Mouse (Mus musculus): ENCODE measurements around the gene Kif18b. TPM values are rescaled to one million over a fixed set of nuclear protein-coding genes. Genes with fewer than 3 reads are reported as not detected.

The Kif18b gene
- polyA plus RNA-seq, 2 experiments, result 6.3 to 19.7 TPM

DNA sequence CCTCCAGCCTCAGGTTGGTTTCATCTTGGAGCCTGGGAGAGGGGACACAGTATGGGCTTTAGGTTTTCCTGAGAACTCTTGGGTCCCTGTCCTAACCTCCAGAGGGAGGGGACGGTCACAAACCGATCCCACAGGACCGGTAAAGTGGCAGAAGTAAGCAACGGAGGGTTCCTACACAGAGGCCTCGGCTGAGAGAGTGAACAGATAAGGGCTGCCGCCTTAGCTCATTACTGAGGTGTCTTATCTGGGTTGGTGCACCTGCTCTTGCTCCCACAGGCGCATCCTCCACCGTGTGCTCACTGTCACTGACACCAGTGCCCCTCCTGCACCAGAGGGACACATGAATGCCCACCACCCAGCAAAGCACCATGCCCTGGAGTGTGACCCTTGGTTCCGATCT is 29.1 kb downstream of the Kif18b start:
- ATAC-seq (ENCODE audit: insufficient read depth) (peak; percentile 97), DNase-seq (ENCODE audit: low read depth in 3 of 3, low spot score in 3 of 3) (peak; percentile 79 to 83 (median 81))
- whole genome bisulfite sequencing (ENCODE audit: insufficient replicate concordance), result 9% methylated on average over 9 of the region's 9 CpGs
- H3K27ac ChIP-seq, result peak overlapping the region; percentile 96
- H3K4me1 ChIP-seq (replicated peaks; ENCODE audit: control insufficient read depth in 2 of 2, insufficient read depth in 2 of 2, low read length in 1 of 2), result peaks cover 35 to 44% of the 10 kb centered on the region in 2 experiments
- no peaks in the 10 kb centered on the region; the same call in 1 of the 2 replicates for H3K27me3 ChIP-seq (ENCODE audit: control insufficient read depth, insufficient read depth, low read length)
- H3K4me2 ChIP-seq (ENCODE audit: low read depth), result peak overlapping the region; percentile 98
- no peaks in the 10 kb centered on the region for H3K36me3 ChIP-seq (replicated peaks; ENCODE audit: control insufficient read depth, insufficient read depth, low read depth)
- peak overlapping the region; percentile 95 for H3K9ac ChIP-seq (replicated peaks)
- TF ChIP-seq EP300 (IDR thresholded peaks at IDR 0.05; ENCODE audit: low read depth) (peak; percentile 85), CTCF (IDR thresholded peaks at IDR 0.05; ENCODE audit: low read depth) (peak; percentile 11; the same call in 1 of the 2 replicates)
- H3K9me3 ChIP-seq (ENCODE audit: control insufficient read depth, low read length), result no peaks in the 10 kb centered on the region
- H3K4me3 ChIP-seq (ENCODE audit: insufficient read depth in 1 of 2, low read depth in 2 of 2, low read length in 2 of 2), result peak overlapping the region; percentile 76 to 78

DNA sequence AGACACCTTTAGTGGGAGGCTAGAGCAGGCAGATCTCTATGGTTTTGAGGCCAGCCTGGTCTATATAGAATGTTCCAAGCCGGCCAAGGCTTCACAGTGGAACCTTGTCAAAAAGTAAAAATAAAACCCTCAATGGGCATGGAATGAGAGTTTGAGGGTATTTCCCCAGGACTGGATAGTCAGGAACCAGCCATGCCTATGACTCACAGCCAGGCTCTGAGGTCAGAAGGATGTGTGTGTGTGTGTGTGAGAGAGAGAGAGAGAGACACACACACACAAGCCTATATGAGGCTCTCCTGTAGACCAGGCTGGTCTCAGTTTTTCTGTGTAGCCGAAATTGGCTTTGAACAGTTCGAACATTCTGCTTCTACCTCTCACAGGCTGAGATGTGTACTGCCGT is 30.2 kb downstream of the Kif18b start:
- H3K9me3 ChIP-seq (ENCODE audit: control insufficient read depth, low read length), result no peaks in the 10 kb centered on the region
- no peak for TF ChIP-seq CTCF (IDR thresholded peaks at IDR 0.05; ENCODE audit: low read depth)
- 74% methylated on average over 4 of the region's 4 CpGs for WGBS (ENCODE audit: insufficient replicate concordance)
- H3K4me2 ChIP-seq (ENCODE audit: low read depth), result peak overlapping the region; percentile 98
- DNase-seq (ENCODE audit: low read depth in 3 of 3, low spot score in 3 of 3) (no peak), ATAC-seq (ENCODE audit: insufficient read depth) (no peak)
- peak overlapping the region; percentile 96 for H3K27ac ChIP-seq
- H3K36me3 ChIP-seq (replicated peaks; ENCODE audit: control insufficient read depth, insufficient read depth, low read depth), result no peaks in the 10 kb centered on the region
- peak overlapping the region; percentile 76 to 78 for H3K4me3 ChIP-seq (ENCODE audit: insufficient read depth in 1 of 2, low read depth in 2 of 2, low read length in 2 of 2)
- H3K9ac ChIP-seq (replicated peaks), result peak overlapping the region; percentile 95
- no peaks in the 10 kb centered on the region; the same call in none of the 2 replicates for H3K27me3 ChIP-seq (ENCODE audit: control insufficient read depth, insufficient read depth, low read length)
- peaks cover 35 to 45% of the 10 kb centered on the region in 2 experiments for H3K4me1 ChIP-seq (replicated peaks; ENCODE audit: control insufficient read depth in 2 of 2, insufficient read depth in 2 of 2, low read length in 1 of 2)

DNA sequence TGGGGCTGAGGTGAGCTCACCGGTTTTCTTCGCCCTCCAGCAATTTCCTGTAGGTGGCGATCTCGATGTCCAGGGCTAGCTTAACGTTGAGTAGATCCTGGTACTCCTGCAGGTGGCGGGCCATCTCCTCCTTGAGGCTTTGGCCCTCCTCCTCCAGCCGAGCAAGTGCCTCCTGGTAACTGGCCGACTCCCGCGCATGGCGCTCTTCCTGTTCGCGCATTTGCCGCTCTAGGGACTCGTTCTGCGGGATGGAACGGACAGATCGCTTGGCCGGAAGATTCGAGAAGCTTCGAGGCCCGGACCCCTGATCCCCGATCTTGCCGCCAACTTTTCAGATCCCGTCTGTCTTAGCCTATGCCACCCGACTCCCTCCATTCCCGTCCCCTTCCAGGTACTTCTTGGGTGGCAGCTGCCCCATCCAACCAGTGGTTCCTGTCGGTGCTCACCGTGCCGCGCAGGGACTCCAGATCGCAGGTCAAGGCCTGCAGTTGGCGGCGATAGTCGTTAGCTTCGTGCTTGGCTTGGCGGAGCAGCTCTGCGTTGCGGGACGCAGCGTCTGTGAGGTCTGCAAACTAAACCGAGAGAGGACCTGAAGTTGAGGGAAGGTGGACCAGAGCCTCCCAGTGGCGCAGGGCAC is 31.8 kb downstream of the Kif18b start:
- DNase-seq (ENCODE audit: low read depth in 3 of 3, low spot score in 3 of 3) (peak; percentile 77 to 84 (median 78)), ATAC-seq (ENCODE audit: insufficient read depth) (peak; percentile 69)
- WGBS (ENCODE audit: insufficient replicate concordance), result 6% methylated on average over 43 of the region's 43 CpGs
- H3K27ac ChIP-seq, result peak overlapping the region; percentile 65
- peak overlapping the region; percentile 87 for H3K9ac ChIP-seq (replicated peaks)
- peak overlapping the region; percentile 48 to 76 for H3K4me3 ChIP-seq (ENCODE audit: insufficient read depth in 1 of 2, low read depth in 2 of 2, low read length in 2 of 2)
- no peaks in the 10 kb centered on the region; the same call in none of the 2 replicates for H3K27me3 ChIP-seq (ENCODE audit: control insufficient read depth, insufficient read depth, low read length)
- H3K4me2 ChIP-seq (ENCODE audit: low read depth), result peak overlapping the region; percentile 98
- H3K36me3 ChIP-seq (replicated peaks; ENCODE audit: control insufficient read depth, insufficient read depth, low read depth), result no peaks in the 10 kb centered on the region
- H3K9me3 ChIP-seq (ENCODE audit: control insufficient read depth, low read length), result no peaks in the 10 kb centered on the region
- TF ChIP-seq EP300 (IDR thresholded peaks at IDR 0.05; ENCODE audit: low read depth), result no peak
- TF ChIP-seq CTCF (IDR thresholded peaks at IDR 0.05; ENCODE audit: low read depth), result peak; percentile 99
- H3K4me1 ChIP-seq (replicated peaks; ENCODE audit: control insufficient read depth in 2 of 2, insufficient read depth in 2 of 2, low read length in 1 of 2), result peaks cover 35 to 45% of the 10 kb centered on the region in 2 experiments

DNA sequence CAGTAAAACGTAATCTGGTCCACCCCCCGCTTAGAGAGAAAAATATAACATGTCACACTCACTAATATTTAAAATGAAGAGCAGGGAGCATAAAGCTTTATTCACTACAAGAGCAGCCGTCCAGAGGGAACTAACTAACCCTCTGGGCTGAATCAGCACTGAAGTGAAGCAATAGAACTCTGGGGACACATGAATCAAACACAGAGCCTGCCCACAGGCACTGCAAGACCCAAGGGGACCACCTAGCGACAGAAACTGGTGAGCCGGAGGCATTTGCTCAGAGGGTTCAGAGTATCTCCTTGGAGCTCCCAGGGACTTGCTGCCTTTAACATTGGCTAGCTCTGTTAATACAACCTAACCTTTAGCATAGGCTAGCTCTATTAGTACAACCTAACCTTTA is 34.8 kb downstream of the Kif18b start:
- DNase-seq (ENCODE audit: low read depth in 3 of 3, low spot score in 3 of 3) (no peak), ATAC-seq (ENCODE audit: insufficient read depth) (no peak)
- Histone ChIP-seq H3K9me3 (ENCODE audit: control insufficient read depth, low read length) (no peaks in the 10 kb centered on the region), H3K4me3 (ENCODE audit: insufficient read depth in 1 of 2, low read depth in 2 of 2, low read length in 2 of 2) (no peak overlapping the region), H3K4me1 (replicated peaks; ENCODE audit: control insufficient read depth in 2 of 2, insufficient read depth in 2 of 2, low read length in 1 of 2) (peaks cover 26 to 34% of the 10 kb centered on the region in 2 experiments), H3K27ac (no peak overlapping the region), H3K9ac (replicated peaks) (no peak overlapping the region), H3K4me2 (ENCODE audit: low read depth) (no peak overlapping the region), H3K36me3 (replicated peaks; ENCODE audit: control insufficient read depth, insufficient read depth, low read depth) (no peaks in the 10 kb centered on the region), H3K27me3 (ENCODE audit: control insufficient read depth, insufficient read depth, low read length) (no peaks in the 10 kb centered on the region; the same call in none of the 2 replicates)
- WGBS (ENCODE audit: insufficient replicate concordance), result 65% methylated on average over 5 of the region's 5 CpGs
- TF ChIP-seq EP300 (IDR thresholded peaks at IDR 0.05; ENCODE audit: low read depth) (no peak), CTCF (IDR thresholded peaks at IDR 0.05; ENCODE audit: low read depth) (no peak)

- no peaks in the 10 kb centered on the region; the same call in none of the 2 replicates for H3K27me3 ChIP-seq (ENCODE audit: control insufficient read depth, insufficient read depth, low read length)
- no peak for TF ChIP-seq CTCF (IDR thresholded peaks at IDR 0.05; ENCODE audit: low read depth)
- no peak for TF ChIP-seq EP300 (IDR thresholded peaks at IDR 0.05; ENCODE audit: low read depth)
These were observed 36.8 kb downstream of the Kif18b start for GRCm38 (mm10) chr11:102888135-102888534.

More at GRCm38 (mm10) chr11:102888135-102888534, 36.8 kb downstream of the Kif18b start:
- no peak overlapping the region for H3K4me2 ChIP-seq (ENCODE audit: low read depth)
- peaks cover 19 to 25% of the 10 kb centered on the region in 2 experiments for H3K4me1 ChIP-seq (replicated peaks; ENCODE audit: control insufficient read depth in 2 of 2, insufficient read depth in 2 of 2, low read length in 1 of 2)
- ATAC-seq (ENCODE audit: insufficient read depth), result no peak
- H3K9ac ChIP-seq (replicated peaks), result no peak overlapping the region
- no peaks in the 10 kb centered on the region for H3K36me3 ChIP-seq (replicated peaks; ENCODE audit: control insufficient read depth, insufficient read depth, low read depth)
- no peak overlapping the region for H3K27ac ChIP-seq
- no peak overlapping the region for H3K4me3 ChIP-seq (ENCODE audit: insufficient read depth in 1 of 2, low read depth in 2 of 2, low read length in 2 of 2)
- DNase-seq (ENCODE audit: low read depth in 3 of 3, low spot score in 3 of 3), result no peak
- WGBS (ENCODE audit: insufficient replicate concordance), result 52% methylated on average over 3 of the region's 3 CpGs
- no peaks in the 10 kb centered on the region for H3K9me3 ChIP-seq (ENCODE audit: control insufficient read depth, low read length)
